Mouse (Mus musculus): Measurements from ENCODE around the gene Fam178b. TPM values are rescaled to one million over a fixed set of nuclear protein-coding genes. Genes with fewer than 3 reads are reported as not detected.
"Not testable (repeated sequence)": the region's sequence is repeated elsewhere in the genome, so short reads cannot be mapped to it uniquely, and the experiment has no call there.

The Fam178b gene
- polyA plus RNA-seq, 1 experiment, result 0.22 TPM

- DNase-seq (ENCODE audit: low read depth), result no peak
- TF ChIP-seq CTCF (IDR thresholded peaks at IDR 0.05; ENCODE audit: borderline replicate concordance, extremely low read depth, insufficient read depth, insufficient read length) (no peak), POLR2A (IDR thresholded peaks at IDR 0.05; ENCODE audit: borderline replicate concordance, extremely low read depth, insufficient read depth, insufficient read length, poor library complexity, severe bottlenecking) (no peak)
These were observed 38.9 kb downstream of the Fam178b start for GRCm38 (mm10) chr1:36643957-36644614.

- no peak for DNase-seq (ENCODE audit: low read depth)
- TF ChIP-seq POLR2A (IDR thresholded peaks at IDR 0.05; ENCODE audit: borderline replicate concordance, extremely low read depth, insufficient read depth, insufficient read length, poor library complexity, severe bottlenecking), result no peak
- TF ChIP-seq CTCF (IDR thresholded peaks at IDR 0.05; ENCODE audit: borderline replicate concordance, extremely low read depth, insufficient read depth, insufficient read length), result no peak
These were observed 47.0 kb downstream of the Fam178b start for GRCm38 (mm10) chr1:36635826-36636485.

GRCm38 (mm10) chr1:36634940-36635339 lies 48.0 kb downstream of the Fam178b start:
- peak; percentile 82 for DNase-seq (ENCODE audit: low read depth)
- TF ChIP-seq CTCF (IDR thresholded peaks at IDR 0.05; ENCODE audit: borderline replicate concordance, extremely low read depth, insufficient read depth, insufficient read length) (peak; percentile 90), POLR2A (IDR thresholded peaks at IDR 0.05; ENCODE audit: borderline replicate concordance, extremely low read depth, insufficient read depth, insufficient read length, poor library complexity, severe bottlenecking) (no peak)

GRCm38 (mm10) chr1:36633920-36634319 lies 49.1 kb downstream of the Fam178b start:
- no peak for DNase-seq (ENCODE audit: low read depth)
- TF ChIP-seq CTCF (IDR thresholded peaks at IDR 0.05; ENCODE audit: borderline replicate concordance, extremely low read depth, insufficient read depth, insufficient read length) (no peak), POLR2A (IDR thresholded peaks at IDR 0.05; ENCODE audit: borderline replicate concordance, extremely low read depth, insufficient read depth, insufficient read length, poor library complexity, severe bottlenecking) (no peak)

- no peak for DNase-seq (ENCODE audit: low read depth)
- TF ChIP-seq CTCF (IDR thresholded peaks at IDR 0.05; ENCODE audit: borderline replicate concordance, extremely low read depth, insufficient read depth, insufficient read length) (no peak), POLR2A (IDR thresholded peaks at IDR 0.05; ENCODE audit: borderline replicate concordance, extremely low read depth, insufficient read depth, insufficient read length, poor library complexity, severe bottlenecking) (no peak)
These were observed 50.1 kb downstream of the Fam178b start for GRCm38 (mm10) chr1:36632846-36633245.

GRCm38 (mm10) chr1:36632090-36632489 lies 50.9 kb downstream of the Fam178b start:
- DNase-seq (ENCODE audit: low read depth), result no peak
- TF ChIP-seq POLR2A (IDR thresholded peaks at IDR 0.05; ENCODE audit: borderline replicate concordance, extremely low read depth, insufficient read depth, insufficient read length, poor library complexity, severe bottlenecking) (no peak), CTCF (IDR thresholded peaks at IDR 0.05; ENCODE audit: borderline replicate concordance, extremely low read depth, insufficient read depth, insufficient read length) (no peak)

GRCm38 (mm10) chr1:36631391-36631790 lies 51.6 kb downstream of the Fam178b start:
- TF ChIP-seq CTCF (IDR thresholded peaks at IDR 0.05; ENCODE audit: borderline replicate concordance, extremely low read depth, insufficient read depth, insufficient read length) (no peak), POLR2A (IDR thresholded peaks at IDR 0.05; ENCODE audit: borderline replicate concordance, extremely low read depth, insufficient read depth, insufficient read length, poor library complexity, severe bottlenecking) (no peak)
- no peak for DNase-seq (ENCODE audit: low read depth)

- no peak for TF ChIP-seq POLR2A (IDR thresholded peaks at IDR 0.05; ENCODE audit: borderline replicate concordance, extremely low read depth, insufficient read depth, insufficient read length, poor library complexity, severe bottlenecking)
- TF ChIP-seq CTCF (IDR thresholded peaks at IDR 0.05; ENCODE audit: borderline replicate concordance, extremely low read depth, insufficient read depth, insufficient read length), result no peak
- no peak for DNase-seq (ENCODE audit: low read depth)
These were observed 52.8 kb downstream of the Fam178b start for GRCm38 (mm10) chr1:36630053-36630739.

GRCm38 (mm10) chr1:36628585-36628984 lies 54.4 kb downstream of the Fam178b start:
- TF ChIP-seq CTCF (IDR thresholded peaks at IDR 0.05; ENCODE audit: borderline replicate concordance, extremely low read depth, insufficient read depth, insufficient read length), result no peak
- no peak for TF ChIP-seq POLR2A (IDR thresholded peaks at IDR 0.05; ENCODE audit: borderline replicate concordance, extremely low read depth, insufficient read depth, insufficient read length, poor library complexity, severe bottlenecking)
- DNase-seq (ENCODE audit: low read depth), result peak; percentile 35

- DNase-seq (ENCODE audit: low read depth), result no peak
- TF ChIP-seq CTCF (IDR thresholded peaks at IDR 0.05; ENCODE audit: borderline replicate concordance, extremely low read depth, insufficient read depth, insufficient read length), result no peak
- TF ChIP-seq POLR2A (IDR thresholded peaks at IDR 0.05; ENCODE audit: borderline replicate concordance, extremely low read depth, insufficient read depth, insufficient read length, poor library complexity, severe bottlenecking), result no peak
These were observed 57.5 kb downstream of the Fam178b start for GRCm38 (mm10) chr1:36625442-36625841.

- not testable (repeated sequence) for DNase-seq (ENCODE audit: low read depth)
These were observed 67.0 kb downstream of the Fam178b start for GRCm38 (mm10) chr1:36615958-36616357.

GRCm38 (mm10) chr1:36615188-36615587 lies 67.8 kb downstream of the Fam178b start:
- TF ChIP-seq POLR2A (IDR thresholded peaks at IDR 0.05; ENCODE audit: borderline replicate concordance, extremely low read depth, insufficient read depth, insufficient read length, poor library complexity, severe bottlenecking) (no peak), CTCF (IDR thresholded peaks at IDR 0.05; ENCODE audit: borderline replicate concordance, extremely low read depth, insufficient read depth, insufficient read length) (no peak)
- DNase-seq (ENCODE audit: low read depth), result peak; percentile 62

Measured in brain, embryonic 14.5 days (tissue).